Mouse (Mus musculus) intestine, embryonic 16.5 days (tissue): Measurements from ENCODE around the gene Gtpbp3. TPM values are rescaled to one million over a fixed set of nuclear protein-coding genes. Genes with fewer than 3 reads are reported as not detected.

Source experiments
- ATAC-seq: fragments of 200-750 bp; cut with Nextera tagmentation; 2 replicates; pipeline ENCODE4 v1.8.0; 2017; ENCODE audit warnings: moderate TSS enrichment, moderate library complexity
- H3K27ac ChIP-seq: fragments of 300-500 bp; sonication (generic); 2 replicates; pipeline ENCODE4 v1.5.1; 2014; ENCODE audit warnings: mild to moderate bottlenecking, low read length
- H3K27me3 ChIP-seq: fragments of 300-500 bp; sonication (generic); replicated peaks from 2 replicates; pipeline ENCODE4 v1.6.1; 2014; ENCODE audit warnings: low read length, control low read depth, mixed read lengths; ENCODE audit not compliant: control insufficient read depth, insufficient read depth
- H3K36me3 ChIP-seq: fragments of 300-500 bp; sonication (generic); 2 replicates; pipeline ENCODE4 v1.6.1; 2014; ENCODE audit warnings: low read length, control low read depth; ENCODE audit not compliant: control insufficient read depth, insufficient read depth
- H3K4me1 ChIP-seq: fragments of 300-500 bp; sonication (generic); 2 replicates; pipeline ENCODE4 v1.6.1; 2014; ENCODE audit warnings: low read length, control low read depth, mixed read lengths; ENCODE audit not compliant: control insufficient read depth, insufficient read depth
- H3K4me2 ChIP-seq: fragments of 300-500 bp; sonication (generic); 2 replicates; pipeline ENCODE4 v1.6.1; 2014; ENCODE audit warnings: low read depth, low read length, control low read depth
- H3K4me3 ChIP-seq: fragments of 300-500 bp; sonication (generic); 2 replicates; pipeline ENCODE4 v1.5.1; 2014; ENCODE audit warnings: mild to moderate bottlenecking, low read length
- H3K9ac ChIP-seq: fragments of 300-500 bp; sonication (generic); 2 replicates; pipeline ENCODE4 v1.6.1; 2014; ENCODE audit warnings: low read depth, low read length
- H3K9me3 ChIP-seq: fragments of 300-500 bp; sonication (generic); 2 replicates; pipeline ENCODE4 v1.6.1; 2016; ENCODE audit warnings: low read length, control low read depth; ENCODE audit not compliant: control insufficient read depth
- WGBS: fragments of 180-500 bp; shearing (Covaris S2); extraction: QIAGEN DNeasy Blood & Tissue Kit; methylation state at CpG from one replicate; pipeline ENCODE4 v1.1.7; 2014; 5-methylcytosine and 5-hydroxymethylcytosine counted together
- polyA plus RNA-seq: library from polyadenylated mRNA; unstranded; fragments of >200 nt; fragmentation: Nextera tagmentation; extraction: Ambion mirVana; gene quantifications from 2 replicates; pipeline ENCODE4 v1.2.1, GENCODE M21; 2015

The Gtpbp3 gene
- polyA plus RNA-seq, 1 experiment from 2014 or later = 14.9 TPM

- H3K4me3 ChIP-seq = peak overlapping the region; percentile 82
- H3K27ac ChIP-seq = peak overlapping the region; percentile 45
- peak overlapping the region; percentile 97 for H3K4me2 ChIP-seq
- no peak for ATAC-seq
- peaks cover 24% of the 10 kb centered on the region for H3K4me1 ChIP-seq
- no peaks in the 10 kb centered on the region for H3K27me3 ChIP-seq
- no peaks in the 10 kb centered on the region for H3K9me3 ChIP-seq
- peak overlapping the region; percentile 86 for H3K9ac ChIP-seq
- 5% methylated on average over 7 of the region's 7 CpGs for WGBS
- H3K36me3 ChIP-seq = peaks cover 4% of the 10 kb centered on the region; the same call in 1 of the 2 replicates
These were observed 1.8 kb upstream of the Gtpbp3 start for GRCm38 (mm10) chr8:71486136-71486529.

GRCm38 (mm10) chr8:71488454-71488853 lies 551 bp downstream of the Gtpbp3 start:
- Histone ChIP-seq H3K4me1 (peaks cover 24% of the 10 kb centered on the region), H3K4me2 (peak overlapping the region; percentile 99), H3K9me3 (no peaks in the 10 kb centered on the region), H3K27ac (peak overlapping the region; percentile 95), H3K27me3 (no peaks in the 10 kb centered on the region), H3K36me3 (peaks cover 12% of the 10 kb centered on the region; the same call in 1 of the 2 replicates), H3K4me3 (peak overlapping the region; percentile 62), H3K9ac (peak overlapping the region; percentile 85)
- ATAC-seq = peak; percentile 82
- under 1% methylated on average over 22 of the region's 22 CpGs for WGBS

- no peak overlapping the region for H3K9ac ChIP-seq
- H3K9me3 ChIP-seq = no peaks in the 10 kb centered on the region
- H3K36me3 ChIP-seq = peaks cover 14% of the 10 kb centered on the region; the same call in 1 of the 2 replicates
- no peaks in the 10 kb centered on the region for H3K27me3 ChIP-seq
- peak; percentile 61 for ATAC-seq
- no peak overlapping the region for H3K4me2 ChIP-seq
- peak overlapping the region; percentile 37; the same call in 1 of the 2 replicates for H3K27ac ChIP-seq
- H3K4me1 ChIP-seq = peaks cover 27% of the 10 kb centered on the region
- no peak overlapping the region for H3K4me3 ChIP-seq
- 19% methylated on average over 16 of the region's 16 CpGs for WGBS
These were observed 7.1 kb downstream of the Gtpbp3 start for GRCm38 (mm10) chr8:71495039-71495438.

GRCm38 (mm10) chr8:71495811-71496210 lies 7.9 kb downstream of the Gtpbp3 start:
- whole genome bisulfite sequencing = 79% methylated on average over 5 of the region's 5 CpGs

GRCm38 (mm10) chr8:71496481-71496880 lies 8.6 kb downstream of the Gtpbp3 start:
- H3K9ac ChIP-seq = 0 out of 2 replicates have a peak overlapping the region, but pooled peaks have one; percentile 22
- peak; percentile 24; the same call in 1 of the 2 replicates for ATAC-seq
- H3K27me3 ChIP-seq = no peaks in the 10 kb centered on the region
- H3K4me1 ChIP-seq = peaks cover 27% of the 10 kb centered on the region
- H3K4me3 ChIP-seq = no peak overlapping the region
- peak overlapping the region; percentile 60 for H3K27ac ChIP-seq
- no peaks in the 10 kb centered on the region for H3K9me3 ChIP-seq
- peaks cover 10% of the 10 kb centered on the region; the same call in 1 of the 2 replicates for H3K36me3 ChIP-seq
- H3K4me2 ChIP-seq = no peak overlapping the region
- WGBS = 44% methylated on average over 11 of the region's 11 CpGs

More at GRCm38 (mm10) chr8:71495811-71496210, 7.9 kb downstream of the Gtpbp3 start:
- no peak overlapping the region for H3K9ac ChIP-seq
- H3K4me3 ChIP-seq = no peak overlapping the region
- H3K4me1 ChIP-seq = peaks cover 27% of the 10 kb centered on the region
- no peaks in the 10 kb centered on the region for H3K27me3 ChIP-seq
- ATAC-seq = no peak
- peaks cover 11% of the 10 kb centered on the region; the same call in 1 of the 2 replicates for H3K36me3 ChIP-seq
- H3K9me3 ChIP-seq = no peaks in the 10 kb centered on the region
- no peak overlapping the region for H3K4me2 ChIP-seq
- H3K27ac ChIP-seq = peak overlapping the region; percentile 60

GRCm38 (mm10) chr8:71497077-71497645 lies 9.3 kb downstream of the Gtpbp3 start:
- peaks cover 27% of the 10 kb centered on the region for H3K4me1 ChIP-seq
- no peak overlapping the region for H3K4me2 ChIP-seq
- H3K27ac ChIP-seq = no peak overlapping the region
- WGBS = 96% methylated on average over 1 of the region's 1 CpGs
- H3K9ac ChIP-seq = no peak overlapping the region
- no peak overlapping the region for H3K4me3 ChIP-seq
- ATAC-seq = no peak
- no peaks in the 10 kb centered on the region for H3K27me3 ChIP-seq
- H3K9me3 ChIP-seq = no peaks in the 10 kb centered on the region
- peaks cover 9% of the 10 kb centered on the region; the same call in 1 of the 2 replicates for H3K36me3 ChIP-seq

GRCm38 (mm10) chr8:71497881-71498501 lies 10.1 kb downstream of the Gtpbp3 start:
- H3K9ac ChIP-seq = peak overlapping the region; percentile 38; the same call in 1 of the 2 replicates
- H3K4me1 ChIP-seq = peaks cover 27% of the 10 kb centered on the region
- H3K36me3 ChIP-seq = 0 out of 2 replicates have a peak, but pooled peaks cover 2% of the 10 kb centered on the region
- no peak overlapping the region for H3K4me3 ChIP-seq
- H3K27me3 ChIP-seq = no peaks in the 10 kb centered on the region
- H3K9me3 ChIP-seq = no peaks in the 10 kb centered on the region
- 19% methylated on average over 15 of the region's 15 CpGs for WGBS
- H3K27ac ChIP-seq = peak overlapping the region; percentile 41; the same call in 1 of the 2 replicates
- no peak for ATAC-seq
- H3K4me2 ChIP-seq = no peak overlapping the region

GRCm38 (mm10) chr8:71498816-71499690 lies 11.2 kb downstream of the Gtpbp3 start:
- ATAC-seq = peak; percentile 12; the same call in 1 of the 2 replicates
- Histone ChIP-seq H3K4me3 (no peak overlapping the region), H3K9ac (no peak overlapping the region), H3K27ac (peak overlapping the region; percentile 41), H3K36me3 (0 out of 2 replicates have a peak, but pooled peaks cover under 1% of the 10 kb centered on the region), H3K4me2 (no peak overlapping the region), H3K27me3 (no peaks in the 10 kb centered on the region), H3K4me1 (peaks cover 27% of the 10 kb centered on the region), H3K9me3 (no peaks in the 10 kb centered on the region)
- WGBS = 29% methylated on average over 16 of the region's 16 CpGs

GRCm38 (mm10) chr8:71504349-71504748 lies 16.4 kb downstream of the Gtpbp3 start:
- H3K9me3 ChIP-seq = no peaks in the 10 kb centered on the region
- peaks cover 29% of the 10 kb centered on the region for H3K27me3 ChIP-seq
- H3K36me3 ChIP-seq = no peaks in the 10 kb centered on the region
- H3K27ac ChIP-seq = no peak overlapping the region
- ATAC-seq = no peak
- H3K4me3 ChIP-seq = no peak overlapping the region
- no peak overlapping the region for H3K9ac ChIP-seq
- WGBS = 84% methylated on average over 4 of the region's 4 CpGs
- H3K4me2 ChIP-seq = no peak overlapping the region
- H3K4me1 ChIP-seq = peaks cover 13% of the 10 kb centered on the region
